In genomic region chr1:133787500-133788210, GRCm38 (mm10) we compare ENCODE assay signal across 25 mouse cellular contexts. TPM values are rescaled to one million over a fixed set of nuclear protein-coding genes. Genes with fewer than 3 reads are reported as not detected.
A peak's percentile ranks its signal among the peaks of the same experiment; 100 is the strongest.
DNase-seq lines count a peak whose midpoint lies in the region; ATAC-seq and TF ChIP-seq lines count a peak whose summit lies in the region.
"Had no signal": no experiment of that assay in that cellular context is flagged by ENCODE, and none has a peak within 500 bp of the region (broad histone marks: within the 10 kb centered on the region; RNA-seq: fewer than 3 reads in every experiment).

No protein-coding gene starts in this region.

- H3K9me3 ChIP-seq in liver, postnatal 0 days (ENCODE audit: low read length): no peaks in the 10 kb centered on the region
- H3K9me3 ChIP-seq in neural tube, embryonic 14.5 days (ENCODE audit: control insufficient read depth, low read length): no peaks in the 10 kb centered on the region
- H3K9me3 ChIP-seq in intestine, postnatal 0 days (ENCODE audit: control insufficient read depth): no peaks in the 10 kb centered on the region
- H3K9me3 ChIP-seq: forebrain, embryonic 15.5 days; kidney, embryonic 15.5 days had no signal

- no peaks in the 10 kb centered on the region for H3K27me3 ChIP-seq in liver, adult 2 months (ENCODE audit: control insufficient read depth, insufficient read depth, low read length)
- H3K27me3 ChIP-seq in liver, postnatal 0 days (ENCODE audit: insufficient read depth, low read length): no peaks in the 10 kb centered on the region
- no peaks in the 10 kb centered on the region for H3K27me3 ChIP-seq in neural tube, embryonic 14.5 days (ENCODE audit: control insufficient read depth, insufficient read depth, low read length)
- H3K27me3 ChIP-seq in intestine, postnatal 0 days (replicated peaks; ENCODE audit: control insufficient read depth, insufficient read depth, low read length): no peaks in the 10 kb centered on the region
- H3K27me3 ChIP-seq: forebrain, embryonic 15.5 days; heart, embryonic 13.5 days; kidney, embryonic 15.5 days; limb, embryonic 13.5 days had no signal

- H3K4me2 ChIP-seq in liver, postnatal 0 days (ENCODE audit: low read depth, low read length): no peak overlapping the region
- no peak overlapping the region for H3K4me2 ChIP-seq in neural tube, embryonic 14.5 days (ENCODE audit: low read depth, low read length)
- no peak overlapping the region for H3K4me2 ChIP-seq in intestine, postnatal 0 days (replicated peaks; ENCODE audit: low read depth)
- H3K4me2 ChIP-seq: forebrain, embryonic 15.5 days; heart, embryonic 13.5 days; hindbrain, embryonic 14.5 days; kidney, embryonic 15.5 days; limb, embryonic 13.5 days had no signal

- H3K4me3 ChIP-seq in liver, adult 2 months (ENCODE audit: insufficient read depth, low read depth, low read length): no peak overlapping the region
- H3K4me3 ChIP-seq in liver, postnatal 0 days (ENCODE audit: low read depth, low read length): no peak overlapping the region
- no peak overlapping the region for H3K4me3 ChIP-seq in neural tube, embryonic 14.5 days (ENCODE audit: low read depth, low read length)
- H3K4me3 ChIP-seq in intestine, postnatal 0 days (ENCODE audit: low read depth, low read length): no peak overlapping the region
- H3K4me3 ChIP-seq: forebrain, embryonic 15.5 days; heart, embryonic 13.5 days; kidney, embryonic 15.5 days; limb, embryonic 13.5 days had no signal

- no peak overlapping the region; the same call in 1 of the 2 replicates for H3K27ac ChIP-seq in liver, adult 2 months (replicated peaks; ENCODE audit: insufficient read depth, low read depth, low read length)
- no peak overlapping the region for H3K27ac ChIP-seq in liver, postnatal 0 days (ENCODE audit: low read depth)
- H3K27ac ChIP-seq in neural tube, embryonic 14.5 days (ENCODE audit: low read depth, low read length): peak overlapping the region; percentile 36; the same call in 1 of the 2 replicates
- no peak overlapping the region for H3K27ac ChIP-seq in intestine, postnatal 0 days (ENCODE audit: low read depth, low read length)
- H3K27ac ChIP-seq: forebrain, embryonic 15.5 days; heart, embryonic 13.5 days; hindbrain, embryonic 14.5 days; kidney, embryonic 15.5 days; limb, embryonic 13.5 days had no signal

- no peak for ATAC-seq in liver, postnatal 0 days
- ATAC-seq in neural tube, embryonic 14.5 days (ENCODE audit: low read depth): no peak
- no peak for ATAC-seq in intestine, postnatal 0 days
- ATAC-seq: forebrain, embryonic 15.5 days had no signal

- 73% methylated on average over 10 of the region's 10 CpGs for WGBS in liver, adult 2 months
- 57% methylated on average over 10 of the region's 10 CpGs for WGBS in liver, postnatal 0 days (ENCODE audit: insufficient replicate concordance)
- 84% methylated on average over 10 of the region's 10 CpGs for WGBS in neural tube, embryonic 14.5 days
- 68% methylated on average over 10 of the region's 10 CpGs for WGBS in intestine, postnatal 0 days

- TF ChIP-seq POLR2A in liver, adult 2 months (IDR thresholded peaks at IDR 0.05; ENCODE audit: extremely low read depth, insufficient read depth, low read length): no peak

- no peak for TF ChIP-seq CTCF in liver, adult 2 months (IDR thresholded peaks at IDR 0.05; ENCODE audit: low read depth, low read length)
- no peak for TF ChIP-seq CTCF in liver, postnatal 0 days (IDR thresholded peaks at IDR 0.05; ENCODE audit: low read depth)
- no peak for TF ChIP-seq CTCF in intestine, postnatal 0 days (IDR thresholded peaks at IDR 0.05; ENCODE audit: low read depth)

- no peaks in the 10 kb centered on the region for H3K79me2 ChIP-seq in liver, adult 2 months (ENCODE audit: control insufficient read depth, insufficient read depth, low read length)

- no peaks in the 10 kb centered on the region for H3K36me3 ChIP-seq in liver, adult 2 months (ENCODE audit: control insufficient read depth, insufficient read depth, low read length)
- H3K36me3 ChIP-seq in liver, postnatal 0 days (replicated peaks; ENCODE audit: insufficient read depth, low read length): peaks cover 22% of the 10 kb centered on the region
- H3K36me3 ChIP-seq in neural tube, embryonic 14.5 days (ENCODE audit: control insufficient read depth, insufficient read depth, low read length): no peaks in the 10 kb centered on the region
- H3K36me3 ChIP-seq in intestine, postnatal 0 days (ENCODE audit: control insufficient read depth, insufficient read depth): no peaks in the 10 kb centered on the region
- H3K36me3 ChIP-seq: forebrain, embryonic 15.5 days; kidney, embryonic 15.5 days had no signal

- H3K9ac ChIP-seq in liver, adult 2 months (ENCODE audit: low read depth, low read length): no peak overlapping the region
- no peak overlapping the region for H3K9ac ChIP-seq in liver, postnatal 0 days (replicated peaks)
- H3K9ac ChIP-seq in neural tube, embryonic 14.5 days (replicated peaks; ENCODE audit: low read depth, low read length): no peak overlapping the region
- no peak overlapping the region for H3K9ac ChIP-seq in intestine, postnatal 0 days (ENCODE audit: low read depth, low read length)
- H3K9ac ChIP-seq: forebrain, embryonic 15.5 days; heart, embryonic 13.5 days; hindbrain, embryonic 14.5 days; kidney, embryonic 15.5 days; limb, embryonic 13.5 days had no signal

- peak; percentile 2 for DNase-seq in liver, adult 2 months (ENCODE audit: extremely low read depth, low read depth, low spot score)
- no peak for DNase-seq in liver, postnatal 0 days
- DNase-seq in neural tube, embryonic 10.5 days (ENCODE audit: extremely low spot score, low spot score): no peak
- DNase-seq in induced T-regulatory cell, adult 2 months (ENCODE audit: low read depth): peak; percentile 78
- no peak for DNase-seq in layer of hippocampus, postnatal 25 days (ENCODE audit: extremely low spot score in 1 of 2, low spot score in 1 of 2)
- DNase-seq: adrenal gland, postnatal 14 days; B cell, adult 2 months; cerebellum, adult 2 months; cerebellum, postnatal 25 days; heart, adult 11 months; heart, postnatal 14 days; kidney, adult 11 months; kidney, postnatal 36 days; lung, adult 18-20 months; lung, postnatal 10 days; retina, postnatal 1 day; right cerebral cortex, postnatal 4 days; thymus, postnatal 25 days had no signal

- no peak for TF ChIP-seq EP300 in liver, postnatal 0 days (IDR thresholded peaks at IDR 0.05; ENCODE audit: low read depth)

- peaks cover 2% of the 10 kb centered on the region; the same call in 1 of the 2 replicates for H3K4me1 ChIP-seq in liver, adult 2 months (ENCODE audit: control insufficient read depth, insufficient read depth, low read length)
- no peaks in the 10 kb centered on the region for H3K4me1 ChIP-seq in liver, postnatal 0 days (ENCODE audit: insufficient read depth)
- H3K4me1 ChIP-seq in neural tube, embryonic 14.5 days (ENCODE audit: control insufficient read depth, insufficient read depth, low read length): peaks cover 4% of the 10 kb centered on the region; the same call in 1 of the 2 replicates
- no peaks in the 10 kb centered on the region for H3K4me1 ChIP-seq in intestine, postnatal 0 days (replicated peaks; ENCODE audit: control insufficient read depth, insufficient read depth, low read length)
- H3K4me1 ChIP-seq: forebrain, embryonic 15.5 days; kidney, embryonic 15.5 days; limb, embryonic 13.5 days had no signal

RNA-seq across cellular contexts. Expression of gene Atp2b4, which starts 13.2 kb away (rescaled TPM):
- 2.4 and 4.2 TPM in 2 replicates for total RNA-seq in liver, adult 2 months (2014; rRNA removed)
- polyA plus RNA-seq in liver, adult 2 months (2012; rRNA removed): 0.66 and 0.86 TPM in 2 replicates
- 6.6 and 9.9 TPM in 2 replicates for polyA plus RNA-seq in liver, postnatal 0 days (2015; fragmentation: Nextera tagmentation; extraction: Ambion mirVana)
- polyA plus RNA-seq in neural tube, embryonic 14.5 days (2014; fragmentation: Nextera tagmentation; extraction: Ambion mirVana): 17.6 and 30.3 TPM in 2 replicates
- 10 to 100 TPM; 67.6 to 79.3 TPM for total RNA-seq in layer of hippocampus, postnatal 25 days (2021)
- 9.8 and 11.8 TPM in 2 replicates for polyA plus RNA-seq in intestine, postnatal 0 days (2015; fragmentation: Nextera tagmentation; extraction: Ambion mirVana)

Comparison
In these comparisons a context has a peak if more than half of its experiments do, and no peak if none do; other contexts are left out.
1. DNase-seq: peak in liver, adult 2 months (single experiment) and induced T-regulatory cell, adult 2 months (single experiment); none in liver, postnatal 0 days (single experiment), neural tube, embryonic 10.5 days (single experiment) and layer of hippocampus, postnatal 25 days (0 of 2).